Mouse (Mus musculus) embryo, embryonic 10.5 days (tissue): Measurements from ENCODE around the gene Mlec.
"Not testable (repeated sequence)": the region's sequence is repeated elsewhere in the genome, so short reads cannot be mapped to it uniquely, and the experiment has no call there.

Experiments
- DNase-seq: peaks from one replicate; pipeline ENCODE4 v3.0.0-alpha.2; 2015; ENCODE audit warnings: low spot score

The Mlec gene

GRCm38 (mm10) chr5:115179596-115179995, 21.6 kb upstream of the Mlec start:
- no peak for DNase-seq

- no peak for DNase-seq
Measured at GRCm38 (mm10) chr5:115177866-115178265, 19.9 kb upstream of the Mlec start.

GRCm38 (mm10) chr5:115174554-115174953, 16.6 kb upstream of the Mlec start:
- no peak for DNase-seq

- DNase-seq = no peak
Measured at GRCm38 (mm10) chr5:115170150-115170549, 12.2 kb upstream of the Mlec start.

- no peak for DNase-seq
Measured at GRCm38 (mm10) chr5:115168641-115169415, 10.8 kb upstream of the Mlec start.

- DNase-seq = no peak
Measured at GRCm38 (mm10) chr5:115167396-115167795, 9.4 kb upstream of the Mlec start.

GRCm38 (mm10) chr5:115166815-115167194, 8.8 kb upstream of the Mlec start:
- no peak for DNase-seq

- DNase-seq = no peak
Measured at GRCm38 (mm10) chr5:115165895-115166814, 8.2 kb upstream of the Mlec start.

- DNase-seq = no peak
Measured at GRCm38 (mm10) chr5:115165351-115165750, 7.4 kb upstream of the Mlec start.

- DNase-seq = not testable (repeated sequence)
Measured at GRCm38 (mm10) chr5:115164446-115164845, 6.5 kb upstream of the Mlec start.

- peak; percentile 64 for DNase-seq
Measured at GRCm38 (mm10) chr5:115163563-115163962, 5.6 kb upstream of the Mlec start.

- not testable (repeated sequence) for DNase-seq
Measured at GRCm38 (mm10) chr5:115161940-115162279, 3.9 kb upstream of the Mlec start.

GRCm38 (mm10) chr5:115161064-115161939, 3.3 kb upstream of the Mlec start:
- DNase-seq = no peak

- no peak for DNase-seq
Measured at GRCm38 (mm10) chr5:115160655-115161054, 2.7 kb upstream of the Mlec start.

GRCm38 (mm10) chr5:115159165-115159564, 1.2 kb upstream of the Mlec start:
- DNase-seq = no peak

GRCm38 (mm10) chr5:115156933-115157589, 918 bp downstream of the Mlec start:
- peak; percentile 60 for DNase-seq

GRCm38 (mm10) chr5:115156401-115156800, 1.6 kb downstream of the Mlec start:
- DNase-seq = no peak

- DNase-seq = no peak
Measured at GRCm38 (mm10) chr5:115155831-115156230, 2.1 kb downstream of the Mlec start.

GRCm38 (mm10) chr5:115155156-115155631, 2.8 kb downstream of the Mlec start:
- DNase-seq = no peak

GRCm38 (mm10) chr5:115152132-115152956, 5.6 kb downstream of the Mlec start:
- no peak for DNase-seq

GRCm38 (mm10) chr5:115151457-115151856, 6.5 kb downstream of the Mlec start:
- no peak for DNase-seq
